Mouse (Mus musculus) kidney, embryonic 16.5 days (tissue): ENCODE results near the gene Zfp385c. TPM values are rescaled to one million over a fixed set of nuclear protein-coding genes. Genes with fewer than 3 reads are reported as not detected.

ENCODE experiments used
- ATAC-seq: fragments of 200-750 bp; cut with Nextera tagmentation; 2 replicates; pipeline ENCODE4 v1.8.0; 2017; ENCODE audit warnings: moderate TSS enrichment; ENCODE audit not compliant: low FRiP score, low TSS enrichment
- H3K27ac ChIP-seq: fragments of 300-500 bp; sonication (generic); 2 replicates; pipeline ENCODE4 v1.5.1; 2014; ENCODE audit warnings: low read length
- H3K27me3 ChIP-seq: fragments of 300-500 bp; sonication (generic); 2 replicates; pipeline ENCODE4 v1.6.1; 2014; ENCODE audit warnings: low read length, control low read depth, mixed read lengths; ENCODE audit not compliant: insufficient read depth
- H3K36me3 ChIP-seq: fragments of 300-500 bp; sonication (generic); 2 replicates; pipeline ENCODE4 v1.6.1; 2014; ENCODE audit warnings: low read length, control low read depth, mixed read lengths; ENCODE audit not compliant: insufficient read depth
- H3K4me1 ChIP-seq: fragments of 300-500 bp; sonication (generic); 2 replicates; pipeline ENCODE4 v1.6.1; 2014; ENCODE audit warnings: low read length, control low read depth, mixed read lengths; ENCODE audit not compliant: insufficient read depth
- H3K4me2 ChIP-seq: fragments of 300-500 bp; sonication (generic); replicated peaks from 2 replicates; pipeline ENCODE4 v1.6.1; 2014; ENCODE audit warnings: low read depth, low read length
- H3K4me3 ChIP-seq: fragments of 300-500 bp; sonication (generic); 2 replicates; pipeline ENCODE4 v1.5.1; 2014; ENCODE audit warnings: mild to moderate bottlenecking, low read length
- H3K9ac ChIP-seq: fragments of 300-500 bp; sonication (generic); replicated peaks from 2 replicates; pipeline ENCODE4 v1.6.1; 2014; ENCODE audit warnings: low read length
- H3K9me3 ChIP-seq: fragments of 300-500 bp; sonication (generic); 2 replicates; pipeline ENCODE4 v1.6.1; 2016; ENCODE audit warnings: low read length, control low read depth
- WGBS: fragments of 180-500 bp; shearing (Covaris S2); extraction: QIAGEN DNeasy Blood & Tissue Kit; methylation state at CpG from one replicate; pipeline ENCODE4 v1.1.7; 2014; 5-methylcytosine and 5-hydroxymethylcytosine counted together
- polyA plus RNA-seq: library from polyadenylated mRNA; unstranded; fragments of >200 nt; fragmentation: Nextera tagmentation; extraction: Ambion mirVana; gene quantifications from 2 replicates; pipeline ENCODE4 v1.2.1, GENCODE M21; 2015

The Zfp385c gene
- polyA plus RNA-seq, 1 experiment from 2014 or later, result 0.32 TPM

DNA sequence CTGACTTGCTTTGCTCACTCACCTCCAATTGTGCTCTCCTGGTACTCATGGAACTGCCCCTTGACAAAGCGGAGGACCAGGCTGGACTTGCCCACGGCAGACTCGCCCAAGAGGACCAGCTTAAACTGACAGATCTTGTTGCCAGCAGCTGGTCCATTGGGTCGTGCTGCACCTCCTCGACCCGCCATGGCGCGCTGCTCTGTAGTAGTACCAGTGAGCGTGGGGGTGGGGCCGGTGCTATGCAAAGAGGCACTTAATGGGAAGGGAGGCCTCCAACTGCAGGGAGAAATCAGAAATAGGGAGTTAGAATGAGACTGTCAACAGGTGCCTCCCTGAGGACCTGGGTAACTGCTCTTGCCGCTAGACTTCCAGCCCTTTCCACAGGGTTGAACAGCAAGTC, 27.6 kb upstream of the Zfp385c start:
- Histone ChIP-seq H3K4me3 (no peak overlapping the region), H3K9me3 (no peaks in the 10 kb centered on the region), H3K4me1 (peaks cover 28% of the 10 kb centered on the region), H3K36me3 (peaks cover 40% of the 10 kb centered on the region), H3K27ac (no peak overlapping the region), H3K4me2 (no peak overlapping the region), H3K9ac (no peak overlapping the region), H3K27me3 (no peaks in the 10 kb centered on the region)
- 74% methylated on average over 11 of the region's 11 CpGs for WGBS
- no peak for ATAC-seq

DNA sequence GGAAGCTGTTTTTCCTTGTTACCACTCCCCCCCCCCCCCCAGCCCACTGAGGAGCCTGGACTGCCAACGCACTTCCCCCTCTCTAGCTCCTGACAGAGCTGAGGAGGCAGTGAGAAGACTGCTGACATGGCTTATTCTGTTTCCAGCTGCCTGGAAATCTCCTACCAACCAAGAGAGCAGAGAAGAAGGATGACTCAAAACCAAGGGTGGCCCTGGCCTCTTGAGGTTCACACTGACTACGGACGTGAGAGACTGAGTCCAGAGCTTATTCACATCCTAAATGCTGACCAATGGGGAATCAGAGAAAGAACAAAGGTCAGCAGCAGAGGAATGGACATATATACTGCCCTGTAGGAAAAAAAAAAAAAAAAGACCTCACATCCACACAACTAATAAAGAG, 27.1 kb upstream of the Zfp385c start:
- H3K9ac ChIP-seq, result no peak overlapping the region
- ATAC-seq, result peak; percentile 39; the same call in 1 of the 2 replicates
- peaks cover 45% of the 10 kb centered on the region for H3K36me3 ChIP-seq

DNA sequence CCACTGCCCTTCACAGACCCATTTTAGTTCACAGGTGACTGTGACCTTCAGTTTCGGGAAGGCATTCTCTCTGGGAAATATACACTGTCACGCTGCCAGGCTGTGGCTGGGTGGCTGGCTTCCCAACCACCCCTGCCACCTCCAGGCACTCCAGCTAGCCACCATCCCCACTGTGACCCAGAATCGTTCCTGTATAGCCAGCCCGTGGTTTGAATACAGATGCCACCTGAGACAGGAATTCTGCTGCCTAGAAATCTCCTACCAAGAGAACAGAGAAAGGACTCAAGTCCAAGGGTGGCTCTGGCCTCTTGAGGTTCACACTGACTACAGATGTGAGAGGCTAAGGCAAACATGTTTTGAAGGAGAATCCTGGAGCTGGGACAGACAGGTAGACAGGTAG, 26.6 kb upstream of the Zfp385c start:
- Histone ChIP-seq H3K4me1 (peaks cover 31% of the 10 kb centered on the region), H3K27me3 (no peaks in the 10 kb centered on the region), H3K27ac (no peak overlapping the region), H3K36me3 (peaks cover 45% of the 10 kb centered on the region), H3K4me2 (no peak overlapping the region), H3K9ac (no peak overlapping the region), H3K9me3 (no peaks in the 10 kb centered on the region), H3K4me3 (no peak overlapping the region)
- ATAC-seq, result no peak
- WGBS, result 92% methylated on average over 4 of the region's 4 CpGs

More for the DNA sequence above, 27.1 kb upstream of the Zfp385c start:
- Histone ChIP-seq H3K27me3 (no peaks in the 10 kb centered on the region), H3K27ac (no peak overlapping the region), H3K9me3 (no peaks in the 10 kb centered on the region), H3K4me3 (no peak overlapping the region), H3K4me2 (no peak overlapping the region), H3K4me1 (peaks cover 27% of the 10 kb centered on the region)
- WGBS, result 75% methylated on average over 3 of the region's 3 CpGs

DNA sequence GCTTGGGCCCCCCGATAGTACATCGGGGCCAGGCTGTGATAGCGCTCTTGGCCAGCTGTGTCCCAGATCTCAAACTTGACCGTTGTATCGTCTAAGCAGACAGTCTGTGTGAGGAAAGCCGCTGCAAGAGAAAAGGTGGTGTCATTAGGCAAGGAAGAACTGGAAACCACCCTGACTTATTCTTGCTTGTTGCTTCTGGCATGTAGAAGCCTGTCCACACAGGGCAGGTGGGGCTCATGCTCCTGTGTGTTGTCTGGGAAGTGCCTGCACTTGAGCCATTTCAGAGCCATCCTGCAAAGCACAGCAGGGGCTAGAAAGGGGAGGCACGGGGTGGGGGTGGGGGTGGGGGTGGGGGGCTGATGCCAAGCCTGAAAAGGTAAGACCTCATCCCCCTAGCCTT, 26.2 kb upstream of the Zfp385c start:
- Histone ChIP-seq H3K27me3 (no peaks in the 10 kb centered on the region), H3K9ac (no peak overlapping the region), H3K4me1 (peaks cover 35% of the 10 kb centered on the region), H3K9me3 (no peaks in the 10 kb centered on the region), H3K36me3 (peaks cover 45% of the 10 kb centered on the region), H3K27ac (no peak overlapping the region), H3K4me2 (no peak overlapping the region), H3K4me3 (no peak overlapping the region)
- 93% methylated on average over 7 of the region's 7 CpGs for WGBS
- no peak for ATAC-seq

DNA sequence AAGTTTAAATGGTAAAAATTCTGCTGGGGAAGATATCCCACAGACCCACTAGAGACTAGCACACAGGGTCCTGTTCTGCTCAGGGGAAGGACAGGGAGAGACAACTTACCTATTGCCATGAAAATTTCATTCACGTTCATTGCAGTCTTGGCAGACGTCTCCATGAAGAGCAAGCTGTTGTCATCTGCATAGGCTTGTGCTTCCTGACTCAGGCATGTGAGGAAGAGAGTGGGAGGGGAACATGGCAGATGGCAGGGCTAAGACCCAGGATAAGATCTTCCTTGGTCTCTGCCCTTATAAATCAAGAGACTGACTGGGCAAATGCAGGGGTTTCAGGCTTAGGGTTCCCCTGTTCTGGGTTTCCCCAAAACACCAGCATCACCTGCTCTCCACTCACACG, 24.4 kb upstream of the Zfp385c start:
- Histone ChIP-seq H3K9me3 (no peaks in the 10 kb centered on the region), H3K4me2 (no peak overlapping the region), H3K9ac (no peak overlapping the region), H3K4me1 (peaks cover 29% of the 10 kb centered on the region), H3K27me3 (no peaks in the 10 kb centered on the region), H3K27ac (no peak overlapping the region), H3K36me3 (peaks cover 45% of the 10 kb centered on the region), H3K4me3 (no peak overlapping the region)
- 90% methylated on average over 3 of the region's 3 CpGs for WGBS
- ATAC-seq, result no peak

DNA sequence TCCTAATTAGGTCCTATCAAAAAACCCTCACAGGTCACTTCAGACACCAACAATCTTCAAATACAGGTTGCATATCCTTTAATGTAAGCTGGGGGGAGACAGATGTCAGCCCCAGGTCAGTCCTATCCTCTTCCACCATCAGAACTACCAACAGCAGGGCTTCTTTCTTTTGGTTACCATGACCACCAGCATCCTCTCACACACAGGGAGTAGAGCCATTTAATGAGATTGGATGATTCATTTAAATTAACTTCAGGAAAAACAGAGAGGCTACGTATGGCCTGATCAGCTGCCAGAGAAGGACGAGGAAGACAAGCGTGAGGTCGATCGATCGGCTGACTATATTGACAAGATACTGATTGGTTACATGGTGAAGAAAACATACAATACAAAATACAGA, 22.7 kb upstream of the Zfp385c start:
- peaks cover 31% of the 10 kb centered on the region for H3K4me1 ChIP-seq
- no peak overlapping the region for H3K9ac ChIP-seq
- no peak overlapping the region for H3K4me2 ChIP-seq
- H3K4me3 ChIP-seq, result no peak overlapping the region
- peaks cover 45% of the 10 kb centered on the region for H3K36me3 ChIP-seq
- no peaks in the 10 kb centered on the region for H3K9me3 ChIP-seq
- no peak for ATAC-seq
- H3K27me3 ChIP-seq, result no peaks in the 10 kb centered on the region
- H3K27ac ChIP-seq, result no peak overlapping the region
- 89% methylated on average over 6 of the region's 6 CpGs for WGBS

DNA sequence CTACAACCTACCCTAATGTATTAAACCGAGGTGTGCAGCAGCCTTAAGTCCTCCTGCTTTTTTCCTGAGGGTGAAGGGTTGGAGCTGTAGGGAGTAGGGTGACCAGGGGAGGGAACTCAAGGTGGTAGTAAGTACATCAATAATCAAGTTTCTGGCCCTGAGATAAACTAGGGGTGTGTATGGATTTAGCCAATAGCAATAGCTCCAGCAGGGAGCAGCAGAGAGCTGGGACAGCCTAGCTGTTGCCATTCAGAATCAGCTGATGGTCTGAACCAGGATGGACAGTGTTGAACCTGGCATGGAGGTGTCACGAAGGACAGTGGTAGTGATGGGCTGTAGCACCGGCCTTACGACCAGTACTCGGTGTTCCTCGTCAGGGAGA, 22.3 kb upstream of the Zfp385c start:
- Histone ChIP-seq H3K4me3 (peak overlapping the region; percentile 31), H3K36me3 (peaks cover 41% of the 10 kb centered on the region), H3K4me1 (peaks cover 29% of the 10 kb centered on the region), H3K9ac (peak overlapping the region; percentile 58), H3K4me2 (peak overlapping the region; percentile 55), H3K9me3 (no peaks in the 10 kb centered on the region), H3K27ac (no peak overlapping the region), H3K27me3 (no peaks in the 10 kb centered on the region)
- WGBS, result 50% methylated on average over 6 of the region's 6 CpGs
- ATAC-seq, result peak; percentile 13; the same call in 1 of the 2 replicates

DNA sequence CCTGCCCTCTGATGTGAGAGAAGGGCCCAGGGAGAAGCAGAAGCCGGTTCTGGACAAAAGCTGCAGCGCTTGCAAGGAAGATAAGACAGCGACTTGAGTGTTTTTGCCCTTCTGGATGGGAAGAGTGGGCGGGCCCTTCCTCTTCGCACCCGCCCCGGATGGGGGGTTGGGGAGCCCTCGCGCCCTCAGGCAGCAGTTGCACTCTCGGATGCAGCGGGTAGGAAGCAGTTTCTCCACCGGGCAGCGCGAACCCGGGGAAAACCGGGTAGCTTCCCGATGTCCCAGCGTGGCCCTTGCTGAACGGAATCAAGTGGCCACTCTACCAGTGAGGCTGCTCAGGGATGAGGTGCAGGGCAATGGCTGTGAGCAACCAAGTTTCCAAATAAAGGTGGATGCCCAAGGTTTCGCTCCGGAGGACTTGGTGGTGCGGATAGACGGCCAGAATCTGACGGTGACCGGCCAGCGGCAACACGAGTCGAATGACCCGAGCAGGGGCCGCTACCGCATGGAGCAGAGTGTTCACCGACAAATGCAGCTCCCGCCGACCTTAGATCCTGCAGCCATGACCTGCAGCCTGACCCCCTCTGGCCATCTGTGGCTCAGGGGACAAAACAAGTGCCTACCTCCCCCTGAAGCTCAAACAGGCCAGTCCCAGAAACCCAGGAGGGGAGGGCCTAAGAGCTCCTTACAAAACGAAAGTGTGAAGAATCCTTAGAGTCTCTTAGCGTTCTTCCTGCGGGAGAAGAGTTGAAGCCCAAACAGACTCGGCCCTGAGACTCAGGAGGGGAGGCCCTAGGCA, 21.7 kb upstream of the Zfp385c start, which contains the start of gene Hspb9:
Hspb9 (plus strand) TSS at position 116 of the 799 bp plus-strand sequence.
- WGBS, result 5% methylated on average over 38 of the region's 38 CpGs
- peak within 1 kb of the TSS; percentile 58 for H3K9ac ChIP-seq
- peaks cover 42% of the 10 kb centered on the region for H3K36me3 ChIP-seq
- ATAC-seq, result peak; percentile 8; the same call in 1 of the 2 replicates
- peak within 1 kb of the TSS; percentile 31 for H3K4me3 ChIP-seq
- H3K4me2 ChIP-seq, result peak within 1 kb of the TSS; percentile 55
- peaks cover 29% of the 10 kb centered on the region for H3K4me1 ChIP-seq
- no peaks in the 10 kb centered on the region for H3K9me3 ChIP-seq
- H3K27ac ChIP-seq, result peak within 1 kb of the TSS; percentile 48
- H3K27me3 ChIP-seq, result no peaks in the 10 kb centered on the region

DNA sequence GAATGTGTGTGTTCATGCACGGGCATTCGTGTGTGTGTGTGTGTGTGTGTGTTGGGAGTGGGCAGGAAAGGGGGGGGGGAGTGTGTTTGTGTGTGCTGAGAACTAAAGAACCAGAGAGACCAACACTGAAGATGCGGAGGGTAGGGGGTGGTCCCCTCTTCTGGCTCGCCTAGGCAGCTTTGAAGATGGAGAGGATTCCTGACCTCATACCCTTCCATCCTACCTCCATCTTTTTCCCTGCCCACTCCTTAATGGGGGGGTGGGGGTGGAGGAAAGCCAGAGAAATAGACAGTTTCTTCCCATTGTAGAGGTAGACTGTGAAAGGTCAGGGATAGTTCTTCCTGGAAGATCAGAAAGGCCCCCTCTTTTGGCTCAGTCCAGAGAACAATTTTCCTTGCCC, 20.9 kb upstream of the Zfp385c start:
- peak overlapping the region; percentile 31; the same call in 1 of the 2 replicates for H3K4me3 ChIP-seq
- no peaks in the 10 kb centered on the region for H3K27me3 ChIP-seq
- peak overlapping the region; percentile 55 for H3K4me2 ChIP-seq
- H3K9me3 ChIP-seq, result no peaks in the 10 kb centered on the region
- H3K4me1 ChIP-seq, result peaks cover 29% of the 10 kb centered on the region
- H3K27ac ChIP-seq, result peak overlapping the region; percentile 48
- 67% methylated on average over 4 of the region's 4 CpGs for WGBS
- peak overlapping the region; percentile 58; the same call in 1 of the 2 replicates for H3K9ac ChIP-seq
- ATAC-seq, result no peak
- peaks cover 43% of the 10 kb centered on the region for H3K36me3 ChIP-seq
